Mouse (Mus musculus): Measurements from ENCODE around the gene Slc31a2.

GRCm38 (mm10) chr4:62277222-62277621, 14.9 kb downstream of the Slc31a2 start:
- TF ChIP-seq CTCF (IDR thresholded peaks at IDR 0.05; ENCODE audit: low read depth, low read length) = no peak
- TF ChIP-seq GATA1 (IDR thresholded peaks at IDR 0.05; ENCODE audit: borderline replicate concordance, low read length) = no peak
- no peak for TF ChIP-seq TAL1 (conservative IDR thresholded peaks at IDR 0.05; ENCODE audit: low read depth, low read length)
- TF ChIP-seq POLR2AphosphoS5 (IDR thresholded peaks at IDR 0.05; ENCODE audit: insufficient replicate concordance, low read depth, low read length) = no peak
- no peak for TF ChIP-seq GATA2 (IDR thresholded peaks at IDR 0.05; ENCODE audit: borderline replicate concordance, low read depth, low read length)

All from G1E (cell line).